Mouse (Mus musculus) forebrain, embryonic 10.5 days (tissue): ENCODE measurements at regions not wholly inside any gene's neighbourhood (a gene's known extent, or its start where the extent isn't known, plus 50 kb on each side); places are given as distances from the start of the nearest gene placed in this dataset.
"Not testable (repeated sequence)": the region's sequence is repeated elsewhere in the genome, so short reads cannot be mapped to it uniquely, and the experiment has no call there.

Experiments used
- DNase-seq: peaks from one replicate; pipeline ENCODE4 v3.0.0-alpha.2; 2017; ENCODE audit warnings: low spot score; ENCODE audit errors: extremely low spot score
- H3K27ac ChIP-seq: fragments of 300-500 bp; sonication (generic); 2 replicates; pipeline ENCODE4 v1.5.1; 2016; ENCODE audit warnings: mild to moderate bottlenecking
- H3K27me3 ChIP-seq: fragments of 300-500 bp; sonication (generic); 2 replicates; pipeline ENCODE4 v1.6.1; 2016; ENCODE audit warnings: mild to moderate bottlenecking; ENCODE audit not compliant: poor library complexity, severe bottlenecking
- H3K36me3 ChIP-seq: fragments of 300-500 bp; sonication (generic); replicated peaks from 2 replicates; pipeline ENCODE4 v1.6.1; 2016; ENCODE audit warnings: mild to moderate bottlenecking, moderate library complexity
- H3K4me1 ChIP-seq: fragments of 300-500 bp; sonication (generic); 2 replicates; pipeline ENCODE4 v1.6.1; 2016
- H3K4me3 ChIP-seq: fragments of 300-500 bp; sonication (generic); 2 replicates; pipeline ENCODE4 v1.5.1; 2016; ENCODE audit warnings: mild to moderate bottlenecking, moderate library complexity
- H3K9me3 ChIP-seq: fragments of 300-500 bp; sonication (generic); 2 replicates; pipeline ENCODE4 v1.6.1; 2016; ENCODE audit warnings: mild to moderate bottlenecking, moderate library complexity
- WGBS: fragments of 180-500 bp; shearing (Covaris S2); methylation state at CpG from one replicate; pipeline ENCODE4 v1.1.7; 2016; 5-methylcytosine and 5-hydroxymethylcytosine counted together

- no peak overlapping the region for H3K4me3 ChIP-seq
- H3K4me1 ChIP-seq, result peaks cover 10% of the 10 kb centered on the region
- 83% methylated on average over 3 of the region's 3 CpGs for WGBS
- no peaks in the 10 kb centered on the region for H3K9me3 ChIP-seq
- H3K27me3 ChIP-seq, result no peaks in the 10 kb centered on the region
- H3K27ac ChIP-seq, result no peak overlapping the region
- no peaks in the 10 kb centered on the region for H3K36me3 ChIP-seq
- no peak for DNase-seq
Measured at GRCm38 (mm10) chr11:26755576-26755975, 161.8 kb upstream of the Vrk2 start.

GRCm38 (mm10) chr11:26753616-26754015 is 159.8 kb upstream of the Vrk2 start:
- Histone ChIP-seq H3K27me3 (no peaks in the 10 kb centered on the region), H3K9me3 (no peaks in the 10 kb centered on the region), H3K27ac (no peak overlapping the region), H3K4me3 (no peak overlapping the region), H3K36me3 (no peaks in the 10 kb centered on the region), H3K4me1 (peaks cover 10% of the 10 kb centered on the region)
- no peak for DNase-seq
- 35% methylated on average over 1 of the region's 1 CpGs for WGBS

GRCm38 (mm10) chr11:26742235-26742634 is 148.4 kb upstream of the Vrk2 start:
- no peak overlapping the region for H3K4me3 ChIP-seq
- no peak for DNase-seq
- WGBS, result 90% methylated on average over 1 of the region's 1 CpGs

GRCm38 (mm10) chr11:26739732-26740131 is 145.9 kb upstream of the Vrk2 start:
- H3K4me3 ChIP-seq, result no peak overlapping the region
- H3K4me1 ChIP-seq, result no peaks in the 10 kb centered on the region
- H3K9me3 ChIP-seq, result no peaks in the 10 kb centered on the region; the same call in 1 of the 2 replicates
- no peaks in the 10 kb centered on the region for H3K36me3 ChIP-seq
- no peak overlapping the region for H3K27ac ChIP-seq
- WGBS, result 92% methylated on average over 4 of the region's 4 CpGs
- H3K27me3 ChIP-seq, result no peaks in the 10 kb centered on the region
- DNase-seq, result no peak

More at GRCm38 (mm10) chr11:26742235-26742634, 148.4 kb upstream of the Vrk2 start:
- Histone ChIP-seq H3K27ac (no peak overlapping the region), H3K9me3 (no peaks in the 10 kb centered on the region; the same call in 1 of the 2 replicates), H3K4me1 (no peaks in the 10 kb centered on the region), H3K36me3 (no peaks in the 10 kb centered on the region), H3K27me3 (no peaks in the 10 kb centered on the region)

- H3K4me3 ChIP-seq, result no peak overlapping the region
- no peak for DNase-seq
- no peaks in the 10 kb centered on the region for H3K36me3 ChIP-seq
- 88% methylated on average over 1 of the region's 1 CpGs for WGBS
- no peaks in the 10 kb centered on the region for H3K27me3 ChIP-seq
- H3K27ac ChIP-seq, result no peak overlapping the region
- peaks cover 7% of the 10 kb centered on the region; the same call in 1 of the 2 replicates for H3K4me1 ChIP-seq
- no peaks in the 10 kb centered on the region for H3K9me3 ChIP-seq
Measured at GRCm38 (mm10) chr11:26726969-26727368, 133.2 kb upstream of the Vrk2 start.

- WGBS, result 58% methylated on average over 11 of the region's 11 CpGs
- no peaks in the 10 kb centered on the region for H3K36me3 ChIP-seq
- H3K4me1 ChIP-seq, result peaks cover 7% of the 10 kb centered on the region; the same call in 1 of the 2 replicates
- no peak overlapping the region for H3K4me3 ChIP-seq
- no peaks in the 10 kb centered on the region for H3K27me3 ChIP-seq
- no peaks in the 10 kb centered on the region for H3K9me3 ChIP-seq
- no peak for DNase-seq
- peak overlapping the region; percentile 30; the same call in 1 of the 2 replicates for H3K27ac ChIP-seq
Measured at GRCm38 (mm10) chr11:26724963-26725721, 131.3 kb upstream of the Vrk2 start.

GRCm38 (mm10) chr11:26722292-26722691 is 128.5 kb upstream of the Vrk2 start:
- Histone ChIP-seq H3K36me3 (no peaks in the 10 kb centered on the region), H3K27me3 (no peaks in the 10 kb centered on the region), H3K4me1 (peaks cover 7% of the 10 kb centered on the region; the same call in 1 of the 2 replicates), H3K9me3 (no peaks in the 10 kb centered on the region), H3K27ac (no peak overlapping the region), H3K4me3 (no peak overlapping the region)
- DNase-seq, result no peak
- WGBS, result 91% methylated on average over 3 of the region's 3 CpGs

- H3K4me3 ChIP-seq, result no peak overlapping the region
- peaks cover 7% of the 10 kb centered on the region; the same call in 1 of the 2 replicates for H3K4me1 ChIP-seq
- no peaks in the 10 kb centered on the region for H3K27me3 ChIP-seq
- no peaks in the 10 kb centered on the region for H3K9me3 ChIP-seq
- DNase-seq, result no peak
- H3K27ac ChIP-seq, result no peak overlapping the region
- no peaks in the 10 kb centered on the region for H3K36me3 ChIP-seq
- 96% methylated on average over 3 of the region's 3 CpGs for WGBS
Measured at GRCm38 (mm10) chr11:26721173-26721572, 127.4 kb upstream of the Vrk2 start.

GRCm38 (mm10) chr11:26711237-26711636 is 117.4 kb upstream of the Vrk2 start:
- 75% methylated on average over 1 of the region's 2 CpGs for WGBS
- not testable (repeated sequence) for H3K4me1 ChIP-seq, H3K36me3 ChIP-seq, H3K27ac ChIP-seq, H3K4me3 ChIP-seq, H3K9me3 ChIP-seq, DNase-seq, H3K27me3 ChIP-seq

- DNase-seq, result no peak
- H3K4me3 ChIP-seq, result no peak overlapping the region
- 79% methylated on average over 2 of the region's 2 CpGs for WGBS
- no peaks in the 10 kb centered on the region for H3K9me3 ChIP-seq
- no peaks in the 10 kb centered on the region for H3K27me3 ChIP-seq
- H3K36me3 ChIP-seq, result no peaks in the 10 kb centered on the region
- no peak overlapping the region for H3K27ac ChIP-seq
- no peaks in the 10 kb centered on the region for H3K4me1 ChIP-seq
Measured at GRCm38 (mm10) chr11:26708636-26709035, 114.8 kb upstream of the Vrk2 start.

- Histone ChIP-seq H3K9me3 (no peaks in the 10 kb centered on the region), H3K4me3 (no peak overlapping the region), H3K36me3 (no peaks in the 10 kb centered on the region), H3K4me1 (no peaks in the 10 kb centered on the region; the same call in 1 of the 2 replicates), H3K27ac (no peak overlapping the region), H3K27me3 (no peaks in the 10 kb centered on the region)
- no peak for DNase-seq
Measured at GRCm38 (mm10) chr11:26683850-26684249, 90.1 kb upstream of the Vrk2 start.

GRCm38 (mm10) chr11:26667251-26667650 is 73.5 kb upstream of the Vrk2 start:
- 92% methylated on average over 2 of the region's 2 CpGs for WGBS
- no peaks in the 10 kb centered on the region for H3K9me3 ChIP-seq

GRCm38 (mm10) chr11:26660878-26661277 is 67.1 kb upstream of the Vrk2 start:
- no peak overlapping the region for H3K27ac ChIP-seq
- no peaks in the 10 kb centered on the region for H3K9me3 ChIP-seq
- no peak overlapping the region for H3K4me3 ChIP-seq
- H3K4me1 ChIP-seq, result no peaks in the 10 kb centered on the region
- H3K36me3 ChIP-seq, result no peaks in the 10 kb centered on the region
- no peak for DNase-seq
- no peaks in the 10 kb centered on the region for H3K27me3 ChIP-seq

More at GRCm38 (mm10) chr11:26667251-26667650, 73.5 kb upstream of the Vrk2 start:
- DNase-seq, result no peak
- Histone ChIP-seq H3K27me3 (no peaks in the 10 kb centered on the region), H3K4me3 (no peak overlapping the region), H3K27ac (no peak overlapping the region), H3K4me1 (no peaks in the 10 kb centered on the region), H3K36me3 (no peaks in the 10 kb centered on the region)
